Mouse (Mus musculus): Measurements from ENCODE around the gene Htr5b. TPM values are rescaled to one million over a fixed set of nuclear protein-coding genes. Genes with fewer than 3 reads are reported as not detected.

Gene Htr5b
- polyA plus RNA-seq, 1 experiment from 2014 or later: not detected

- TF ChIP-seq CTCF (IDR thresholded peaks at IDR 0.05): peak; percentile 64
- peak; percentile 51 for ATAC-seq
- H3K27me3 ChIP-seq: no peaks in the 10 kb centered on the region
- POLR2A ChIA-PET: no interaction called here
- in situ Hi-C loops (cut with MboI; ENCODE audit: low pct_unique_long_range_greater_than_20kb): no loop called here
- no peak for DNase-seq (ENCODE audit: low read depth, low spot score)
- CTCF ChIA-PET: interaction anchor here (1.0 to 3.0 kb wide), 5 partner anchors 9 to 16 kb away, joined by 4 to 8 read pairs (median 4); no protein-coding TSS in a partner anchor
These were observed 38.0 kb downstream of the Htr5b start for GRCm38 (mm10) chr1:121490241-121490640.

DNA sequence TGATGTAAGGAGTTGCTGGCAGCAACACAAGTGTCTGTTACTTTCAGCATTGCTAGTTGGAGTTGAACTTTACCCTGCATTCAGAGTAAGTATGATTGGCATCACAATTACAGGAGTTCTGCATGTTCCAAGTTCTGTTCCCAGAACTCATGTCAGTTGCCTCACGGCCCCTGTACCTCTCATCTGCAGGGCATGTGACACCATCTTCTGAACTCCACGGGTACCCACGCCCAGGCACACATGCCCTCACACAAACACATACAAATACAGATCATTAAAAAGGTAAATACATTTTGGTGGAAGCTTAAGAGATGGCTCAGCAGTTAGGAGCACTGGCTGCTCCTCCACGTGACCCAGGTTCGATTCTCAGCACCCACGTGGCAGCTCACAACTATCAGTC, 41.5 kb downstream of the Htr5b start:
- no peaks in the 10 kb centered on the region for H3K27me3 ChIP-seq
- DNase-seq (ENCODE audit: low read depth, low spot score) (no peak), ATAC-seq (no peak)
- in situ Hi-C loops (cut with MboI; ENCODE audit: low pct_unique_long_range_greater_than_20kb): no loop called here
- CTCF ChIA-PET: interaction anchor here (2.4 kb wide), 1 partner anchor 46 kb away, joined by 8 read pairs; no protein-coding TSS in a partner anchor
- POLR2A ChIA-PET: interaction anchor here (1.5 kb wide), 1 partner anchor 14 kb away, joined by 3 read pairs; no protein-coding TSS in a partner anchor
- TF ChIP-seq CTCF (IDR thresholded peaks at IDR 0.05): no peak

- ChIA-PET CTCF (interaction anchor here (1.2 kb wide), 1 partner anchor 43 kb away, joined by 3 read pairs; no protein-coding TSS in a partner anchor), POLR2A (interaction anchor here (1.2 kb wide), 1 partner anchor 9 kb away, joined by 3 read pairs; no protein-coding TSS in a partner anchor)
- peak; percentile 98 for ATAC-seq
- in situ Hi-C loops (cut with MboI; ENCODE audit: low pct_unique_long_range_greater_than_20kb): no loop called here
- no peak for TF ChIP-seq CTCF (IDR thresholded peaks at IDR 0.05)
- peak; percentile 83 for DNase-seq (ENCODE audit: low read depth, low spot score)
- H3K27me3 ChIP-seq: no peaks in the 10 kb centered on the region
These were observed 45.2 kb downstream of the Htr5b start for GRCm38 (mm10) chr1:121483091-121483490.

GRCm38 (mm10) chr1:121479403-121479802, 48.9 kb downstream of the Htr5b start:
- in situ Hi-C loops (cut with MboI; ENCODE audit: low pct_unique_long_range_greater_than_20kb): no loop called here
- ATAC-seq (no peak), DNase-seq (ENCODE audit: low read depth, low spot score) (no peak)
- ChIA-PET POLR2A (no interaction called here), CTCF (no interaction called here)
- no peaks in the 10 kb centered on the region for H3K27me3 ChIP-seq
- no peak for TF ChIP-seq CTCF (IDR thresholded peaks at IDR 0.05)

DNA sequence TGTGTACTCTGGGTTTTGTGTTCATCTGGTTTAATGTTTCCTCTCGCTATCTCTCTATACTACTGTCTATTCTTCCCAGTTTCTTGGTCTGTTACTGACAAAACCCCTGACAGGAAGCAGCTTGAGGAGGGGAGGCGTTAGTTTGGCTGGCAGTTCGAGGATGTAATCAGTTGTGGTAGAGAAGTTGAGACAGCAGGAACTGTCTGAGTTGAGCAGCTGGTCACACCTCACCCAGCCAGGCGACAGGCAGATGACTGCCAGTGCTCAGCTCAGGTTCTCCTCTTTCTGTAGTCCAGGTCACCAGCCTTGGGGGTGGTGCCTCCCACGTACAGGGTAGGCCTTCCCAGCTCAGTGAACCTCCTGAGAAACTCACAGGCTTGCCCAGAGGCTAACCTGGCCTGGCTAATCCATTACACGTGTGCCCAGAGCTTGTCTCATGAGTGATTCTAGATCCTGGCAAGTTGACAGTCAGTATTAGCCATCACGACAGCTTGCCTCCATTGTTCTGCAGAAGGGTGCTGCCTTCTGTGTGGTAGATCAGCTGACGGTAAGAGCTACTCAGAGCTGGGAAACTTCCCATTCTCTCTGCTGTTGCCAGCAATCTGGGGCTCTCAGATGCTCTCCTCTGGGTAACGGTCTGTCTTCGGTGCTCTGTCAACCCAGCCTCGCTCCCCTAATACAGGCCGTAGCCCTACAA, 49.8 kb downstream of the Htr5b start:
- TF ChIP-seq CTCF (IDR thresholded peaks at IDR 0.05): no peak
- CTCF ChIA-PET: interaction anchor here (1.1 kb wide), 1 partner anchor 12 kb away, joined by 4 read pairs; no protein-coding TSS in a partner anchor
- in situ Hi-C loops (cut with MboI; ENCODE audit: low pct_unique_long_range_greater_than_20kb): no loop called here
- POLR2A ChIA-PET: interaction anchor here (0.6 kb wide), 1 partner anchor 1042 kb away, joined by 3 read pairs; no protein-coding TSS in a partner anchor
- no peaks in the 10 kb centered on the region for H3K27me3 ChIP-seq
- ATAC-seq (no peak), DNase-seq (ENCODE audit: low read depth, low spot score) (no peak)

- ATAC-seq: no peak
- in situ Hi-C loops (cut with MboI; ENCODE audit: low pct_unique_long_range_greater_than_20kb): no loop called here
- no peak for DNase-seq (ENCODE audit: low read depth, low spot score)
- CTCF ChIA-PET: interaction anchor here (1.2 kb wide), 1 partner anchor 37 kb away, joined by 3 read pairs; no protein-coding TSS in a partner anchor
- no peak for TF ChIP-seq CTCF (IDR thresholded peaks at IDR 0.05)
- POLR2A ChIA-PET: interaction anchor here (0.6 kb wide), 1 partner anchor 1042 kb away, joined by 3 read pairs; no protein-coding TSS in a partner anchor
- no peaks in the 10 kb centered on the region for H3K27me3 ChIP-seq
These were observed 50.5 kb downstream of the Htr5b start for GRCm38 (mm10) chr1:121477716-121478115.

DNA sequence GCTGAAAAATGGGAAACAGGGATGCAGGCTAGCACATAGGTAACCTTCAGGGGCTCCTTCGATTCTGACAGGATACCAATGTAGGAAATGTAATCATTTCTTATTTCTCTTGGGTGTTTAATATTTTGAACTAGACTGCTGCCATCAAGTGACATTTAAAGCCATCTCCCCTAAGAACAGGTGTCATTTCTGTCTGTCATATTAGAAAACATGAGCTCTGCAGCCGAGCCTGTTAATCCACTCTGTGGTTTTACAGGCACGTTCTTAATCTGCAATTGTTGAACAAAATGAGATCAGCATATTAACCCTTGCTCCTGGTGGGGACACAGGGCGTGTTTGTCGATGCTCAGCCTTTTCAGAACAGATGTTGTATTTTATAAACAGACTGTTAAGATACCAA, 56.8 kb downstream of the Htr5b start:
- no peaks in the 10 kb centered on the region for H3K27me3 ChIP-seq
- ATAC-seq: no peak
- CTCF ChIA-PET: interaction anchor here (1.4 kb wide), 1 partner anchor 17 kb away, joined by 3 read pairs; no protein-coding TSS in a partner anchor
- POLR2A ChIA-PET: no interaction called here
- TF ChIP-seq CTCF (IDR thresholded peaks at IDR 0.05): no peak
- in situ Hi-C loops (cut with MboI; ENCODE audit: low pct_unique_long_range_greater_than_20kb): no loop called here
- DNase-seq (ENCODE audit: low read depth, low spot score): no peak

DNA sequence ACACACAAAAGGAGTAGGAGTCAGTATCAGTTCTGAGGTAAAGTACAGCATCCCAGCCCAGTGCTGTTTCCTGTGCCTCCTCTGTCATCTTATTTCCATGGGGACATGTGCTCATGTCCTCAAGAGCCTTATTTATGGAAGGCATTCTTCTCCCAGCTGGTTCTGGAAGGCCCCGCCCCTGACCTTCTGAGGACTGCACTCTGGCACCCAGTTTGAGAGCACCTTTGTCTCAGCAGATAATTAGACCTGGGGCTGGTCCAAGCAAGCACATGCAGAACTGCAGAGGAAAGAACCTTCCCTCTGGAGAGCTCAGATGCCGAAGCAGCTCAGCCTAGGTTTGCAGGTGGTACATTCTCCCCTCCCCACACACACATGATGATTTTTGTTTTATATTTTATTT, 60.0 kb downstream of the Htr5b start:
- POLR2A ChIA-PET: interaction anchor here (0.5 to 1.0 kb wide), 2 partner anchors 8 to 19 kb away, joined by 3 read pairs; no protein-coding TSS in a partner anchor
- TF ChIP-seq CTCF (IDR thresholded peaks at IDR 0.05): no peak
- CTCF ChIA-PET: interaction anchor here (0.7 to 1.3 kb wide), 2 partner anchors 14 to 27 kb away, joined by 3 to 4 read pairs; no protein-coding TSS in a partner anchor
- in situ Hi-C loops (cut with MboI; ENCODE audit: low pct_unique_long_range_greater_than_20kb): no loop called here
- no peaks in the 10 kb centered on the region for H3K27me3 ChIP-seq
- ATAC-seq (no peak), DNase-seq (ENCODE audit: low read depth, low spot score) (no peak)

GRCm38 (mm10) chr1:121466276-121466675, 62.0 kb downstream of the Htr5b start:
- ChIA-PET POLR2A (no interaction called here), CTCF (interaction anchor here (0.9 to 1.6 kb wide), 3 partner anchors 10 to 35 kb away, joined by 3 to 4 read pairs (median 3); no protein-coding TSS in a partner anchor)
- no peak for TF ChIP-seq CTCF (IDR thresholded peaks at IDR 0.05)
- no peak for ATAC-seq
- in situ Hi-C loops (cut with MboI; ENCODE audit: low pct_unique_long_range_greater_than_20kb): no loop called here
- DNase-seq (ENCODE audit: low read depth, low spot score): no peak
- no peaks in the 10 kb centered on the region for H3K27me3 ChIP-seq

DNA sequence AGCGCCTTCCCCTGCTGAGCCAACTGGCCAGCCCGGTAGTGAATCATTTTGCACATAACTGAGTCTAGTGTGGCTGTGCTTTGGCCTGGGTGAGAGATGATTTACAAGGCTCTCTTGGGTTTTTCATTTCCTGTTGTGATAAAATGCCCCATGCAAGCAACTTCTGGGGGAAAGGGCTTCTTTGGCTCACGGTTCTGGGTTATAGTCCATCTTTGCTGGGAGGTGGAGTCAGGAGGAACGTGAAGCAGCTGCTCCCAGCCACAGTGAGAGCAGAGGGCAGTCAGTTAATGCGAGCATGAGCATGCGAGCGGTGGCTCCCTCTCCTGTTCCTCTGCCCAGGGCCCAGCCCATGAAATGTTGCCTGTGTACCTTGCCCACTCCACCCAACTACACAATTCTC, 64.5 kb downstream of the Htr5b start:
- no peaks in the 10 kb centered on the region for H3K27me3 ChIP-seq
- DNase-seq (ENCODE audit: low read depth, low spot score) (no peak), ATAC-seq (no peak)
- in situ Hi-C loops (cut with MboI; ENCODE audit: low pct_unique_long_range_greater_than_20kb): no loop called here
- no peak for TF ChIP-seq CTCF (IDR thresholded peaks at IDR 0.05)
- CTCF ChIA-PET: interaction anchor here (0.8 to 1.5 kb wide), 4 partner anchors 9 to 23 kb away, joined by 3 to 6 read pairs (median 4); no protein-coding TSS in a partner anchor
- POLR2A ChIA-PET: interaction anchor here (0.7 kb wide), 1 partner anchor 26 kb away, joined by 3 read pairs; no protein-coding TSS in a partner anchor

- ATAC-seq: no peak
- no peak for DNase-seq (ENCODE audit: low read depth, low spot score)
- H3K27me3 ChIP-seq: no peaks in the 10 kb centered on the region
- POLR2A ChIA-PET: no interaction called here
- no peak for TF ChIP-seq CTCF (IDR thresholded peaks at IDR 0.05)
- CTCF ChIA-PET: interaction anchor here (1.4 to 1.5 kb wide), 2 partner anchors 8 to 14 kb away, joined by 4 to 6 read pairs; no protein-coding TSS in a partner anchor
- in situ Hi-C loops (cut with MboI; ENCODE audit: low pct_unique_long_range_greater_than_20kb): no loop called here
These were observed 65.6 kb downstream of the Htr5b start for GRCm38 (mm10) chr1:121462643-121463042.

Data from Patski (cell line).